Comparison of ENCODE assay signal across 8 mouse cellular contexts in the genomic region with DNA sequence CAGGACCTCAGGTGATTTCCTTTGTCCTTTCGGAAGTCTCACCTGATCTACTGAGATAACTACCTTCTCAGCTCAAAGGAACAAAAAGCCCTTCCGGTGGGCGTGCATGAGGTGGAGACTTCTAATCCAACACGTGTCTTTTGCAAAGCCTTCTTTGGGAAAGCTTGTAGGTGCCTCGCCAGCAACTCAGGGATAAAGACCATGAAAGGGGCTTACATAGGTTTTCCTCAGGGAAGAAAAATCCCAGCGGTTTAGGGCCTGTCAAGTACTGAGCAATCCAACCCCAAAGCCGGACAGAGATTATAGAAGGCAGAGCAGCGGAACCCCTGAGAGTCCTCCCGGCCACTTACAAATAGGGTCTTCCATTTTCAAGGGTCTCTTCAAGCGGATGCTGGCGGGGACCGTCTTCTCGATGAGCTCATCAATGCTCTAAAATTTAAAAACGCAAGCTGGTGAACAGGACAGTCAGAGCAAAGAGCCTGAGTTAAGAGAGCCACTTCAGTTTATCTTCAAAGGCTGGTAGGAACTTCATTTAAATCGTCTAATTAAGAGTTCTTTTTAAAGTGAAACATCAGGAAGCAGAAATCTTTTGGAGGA. TPM values are rescaled to one million over a fixed set of nuclear protein-coding genes. Genes with fewer than 3 reads are reported as not detected.
DNase-seq lines count a peak whose midpoint lies in the region; ATAC-seq and TF ChIP-seq lines count a peak whose summit lies in the region.

No protein-coding gene starts in this region.

- ATAC-seq in erythroblast, adult 5-6 weeks (replicated peaks; ENCODE audit: low FRiP score, poor library complexity, severe bottlenecking) = no peak
- no peak for ATAC-seq in hindbrain, embryonic 15.5 days (ENCODE audit: low FRiP score, low read depth)
- no peak for ATAC-seq in midbrain, embryonic 11.5 days (ENCODE audit: low FRiP score)

- no peak for TF ChIP-seq POLR2A in brain, embryonic 14.5 days (IDR thresholded peaks at IDR 0.05; ENCODE audit: borderline replicate concordance, extremely low read depth, insufficient read depth, insufficient read length, poor library complexity, severe bottlenecking)

- H3K9me3 ChIP-seq in erythroblast, embryonic 14.5 days (ENCODE audit: control insufficient read depth, low read length) = no peaks in the 10 kb centered on the region; the same call in 1 of the 2 replicates
- no peaks in the 10 kb centered on the region for H3K9me3 ChIP-seq in hindbrain, embryonic 15.5 days
- no peaks in the 10 kb centered on the region for H3K9me3 ChIP-seq in midbrain, embryonic 11.5 days (ENCODE audit: control insufficient read depth, low read length)

- WGBS in hindbrain, embryonic 15.5 days = 3% methylated on average over 15 of the region's 15 CpGs
- 2% methylated on average over 15 of the region's 15 CpGs for WGBS in midbrain, embryonic 11.5 days

- no peaks in the 10 kb centered on the region for H3K4me1 ChIP-seq in erythroblast, embryonic 14.5 days (ENCODE audit: control insufficient read depth)
- peaks cover 14% of the 10 kb centered on the region; the same call in 1 of the 2 replicates for H3K4me1 ChIP-seq in hindbrain, embryonic 15.5 days (replicated peaks)
- no peaks in the 10 kb centered on the region for H3K4me1 ChIP-seq in midbrain, embryonic 11.5 days (ENCODE audit: control insufficient read depth, insufficient read depth, low read length)

- DNase-seq in brain, embryonic 14.5 days (ENCODE audit: low read depth) = peak; percentile 51
- peak; percentile 93 for DNase-seq in midbrain, embryonic 11.5 days (ENCODE audit: low spot score, missing footprints)
- DNase-seq in cerebellum, postnatal 4 days (ENCODE audit: low spot score in 2 of 2) = no peak
- DNase-seq in right cerebral cortex, postnatal 25 days = no peak
- no peak for DNase-seq in testis, postnatal 14 days (ENCODE audit: low spot score)

- no peak for TF ChIP-seq CTCF in brain, embryonic 14.5 days (IDR thresholded peaks at IDR 0.05; ENCODE audit: borderline replicate concordance, extremely low read depth, insufficient read depth, insufficient read length)

- H3K4me2 ChIP-seq in hindbrain, embryonic 15.5 days = peak overlapping the region; percentile 100
- H3K4me2 ChIP-seq in midbrain, embryonic 11.5 days = peak overlapping the region; percentile 91

- H3K36me3 ChIP-seq in erythroblast, embryonic 14.5 days (ENCODE audit: control insufficient read depth) = no peaks in the 10 kb centered on the region
- no peaks in the 10 kb centered on the region for H3K36me3 ChIP-seq in hindbrain, embryonic 15.5 days
- no peaks in the 10 kb centered on the region for H3K36me3 ChIP-seq in midbrain, embryonic 11.5 days (ENCODE audit: control insufficient read depth, insufficient read depth, low read length)

- H3K27me3 ChIP-seq in erythroblast, embryonic 14.5 days (ENCODE audit: control insufficient read depth) = peaks cover 46% of the 10 kb centered on the region
- 0 out of 2 replicates have a peak, but pooled peaks cover 2% of the 10 kb centered on the region for H3K27me3 ChIP-seq in hindbrain, embryonic 15.5 days
- H3K27me3 ChIP-seq in midbrain, embryonic 11.5 days (ENCODE audit: control insufficient read depth, insufficient read depth, low read length) = peaks cover 3% of the 10 kb centered on the region; the same call in 1 of the 2 replicates

- 0 out of 2 replicates have a peak overlapping the region, but pooled peaks have one; percentile 61 for H3K27ac ChIP-seq in hindbrain, embryonic 15.5 days (replicated peaks)
- no peak overlapping the region for H3K27ac ChIP-seq in midbrain, embryonic 11.5 days (ENCODE audit: low read depth, low read length)

- peak overlapping the region; percentile 36 for H3K9ac ChIP-seq in hindbrain, embryonic 15.5 days
- peak overlapping the region; percentile 79 for H3K9ac ChIP-seq in midbrain, embryonic 11.5 days (ENCODE audit: low read length)

- H3K4me3 ChIP-seq in erythroblast, embryonic 14.5 days (replicated peaks) = peak overlapping the region; percentile 55
- H3K4me3 ChIP-seq in hindbrain, embryonic 15.5 days = peak overlapping the region; percentile 67
- peak overlapping the region; percentile 66 for H3K4me3 ChIP-seq in midbrain, embryonic 11.5 days (ENCODE audit: low read depth, low read length)

RNA-seq across cellular contexts. Expression of a gene that starts 1.1 kb away (rescaled TPM):
- polyA plus RNA-seq in erythroblast, embryonic 14.5 days (2012) = 0.03 TPM in 1 of 2 replicates, not detected in the other
- not detected in 2 replicates for total RNA-seq in erythroblast, adult 5-6 weeks (2015; ENCODE audit: low replicate concordance)
- total RNA-seq in erythroblast, adult 5-6 weeks (2017; ENCODE audit: low replicate concordance) = not detected in 2 replicates
- 13.7 and 18.0 TPM in 2 replicates for polyA plus RNA-seq in brain, embryonic 14.5 days (2012; rRNA removed)
- 8.9 and 9.3 TPM in 2 replicates for polyA plus RNA-seq in hindbrain, embryonic 15.5 days (2015; fragmentation: Nextera tagmentation; extraction: Ambion mirVana)
- 18.2 and 20.3 TPM in 2 replicates for polyA plus RNA-seq in midbrain, embryonic 11.5 days (2014; fragmentation: Nextera tagmentation; extraction: Ambion mirVana)

RNA-seq across cellular contexts. Expression of a gene that starts 58.6 kb away (rescaled TPM):
- polyA plus RNA-seq in erythroblast, embryonic 14.5 days (2012) = 0.05 TPM in 1 of 2 replicates, not detected in the other
- total RNA-seq in erythroblast, adult 5-6 weeks (2015; ENCODE audit: low replicate concordance) = not detected in 2 replicates
- total RNA-seq in erythroblast, adult 5-6 weeks (2017; ENCODE audit: low replicate concordance) = not detected in 2 replicates
- not detected in 2 replicates for polyA plus RNA-seq in brain, embryonic 14.5 days (2012; rRNA removed)
- 0.23 TPM in 1 of 2 replicates, not detected in the other for polyA plus RNA-seq in hindbrain, embryonic 15.5 days (2015; fragmentation: Nextera tagmentation; extraction: Ambion mirVana)
- polyA plus RNA-seq in midbrain, embryonic 11.5 days (2014; fragmentation: Nextera tagmentation; extraction: Ambion mirVana) = not detected in 2 replicates

Comparison
In these comparisons a context has a peak if more than half of its experiments do, and no peak if none do; other contexts are left out.
1. DNase-seq: peak in brain, embryonic 14.5 days (single experiment) and midbrain, embryonic 11.5 days (single experiment); none in cerebellum, postnatal 4 days (0 of 2), right cerebral cortex, postnatal 25 days (single experiment) and testis, postnatal 14 days (single experiment).
2. Peak in every context shown above with its lines, with median percentiles within 50 percentile points of each other: H3K4me3 ChIP-seq.